Mouse (Mus musculus): Measurements from ENCODE around the gene Igf2bp2.

- TF ChIP-seq POLR2A (IDR thresholded peaks at IDR 0.05; ENCODE audit: low read depth, low read length): no peak
- TF ChIP-seq CTCF (IDR thresholded peaks at IDR 0.05; ENCODE audit: borderline replicate concordance, insufficient read depth, low read length): no peak
Measured at GRCm38 (mm10) chr16:22200476-22200875, 37.4 kb upstream of the Igf2bp2 start.

All from embryonic fibroblast, embryonic 13.5 days (primary cell).